Mouse (Mus musculus) embryo, embryonic 10 days (tissue): ENCODE results near the gene Nacc2.

ENCODE experiments used
- DNase-seq: peaks from one replicate; pipeline ENCODE4 v3.0.0-alpha.2; 2015; ENCODE audit warnings: low spot score

Nacc2 gene

DNA sequence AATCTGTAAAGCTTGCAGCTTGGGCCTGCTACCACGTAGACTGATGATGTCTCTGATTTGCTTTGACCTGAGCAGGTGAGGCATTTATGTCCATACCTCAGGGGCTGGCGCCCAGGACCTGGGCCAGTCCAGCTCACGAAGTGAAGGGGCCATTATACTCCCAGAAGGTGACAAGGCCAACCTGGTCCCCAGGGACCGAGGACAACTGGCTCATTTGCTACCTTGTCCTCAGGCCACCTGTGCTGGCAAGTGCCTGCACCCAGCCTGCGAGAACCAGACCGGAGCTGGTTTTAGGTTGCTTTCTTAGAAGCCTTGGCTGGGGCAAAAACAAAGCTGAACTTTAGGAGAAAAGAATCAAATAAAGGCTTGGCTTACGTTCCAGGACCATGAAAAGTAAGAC is 29.1 kb downstream of the Nacc2 start:
- DNase-seq = no peak

DNA sequence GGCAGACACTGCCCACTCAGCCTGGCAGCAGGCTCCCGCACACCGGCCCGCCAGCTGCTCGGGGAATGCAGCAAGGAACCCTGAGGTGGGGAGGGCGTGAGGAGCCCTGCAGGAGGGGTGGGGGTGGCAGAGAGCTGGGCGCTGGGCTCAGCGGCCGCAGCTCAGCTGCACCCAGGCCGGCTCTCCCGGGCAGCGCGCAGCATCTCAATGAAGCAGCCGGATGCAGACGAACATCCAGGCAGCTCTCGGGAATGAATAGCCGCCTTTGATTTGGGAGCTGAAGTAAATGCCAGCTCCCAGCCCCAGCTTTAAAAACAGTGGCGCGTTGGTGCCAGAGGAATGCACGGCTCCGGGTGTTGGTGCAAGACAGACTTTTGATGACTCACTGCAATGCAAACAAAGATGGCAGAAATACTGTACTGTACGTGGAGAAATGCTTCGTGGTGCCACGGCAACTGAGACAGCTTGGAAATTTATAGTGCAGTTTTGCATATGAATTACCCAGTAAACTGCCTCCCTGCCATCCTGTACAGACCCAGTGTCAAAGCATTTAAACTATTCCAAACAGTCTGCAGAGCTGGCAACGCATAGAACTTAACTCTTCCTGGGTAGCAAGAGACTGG is 31.1 kb downstream of the Nacc2 start:
- DNase-seq = peak; percentile 62

DNA sequence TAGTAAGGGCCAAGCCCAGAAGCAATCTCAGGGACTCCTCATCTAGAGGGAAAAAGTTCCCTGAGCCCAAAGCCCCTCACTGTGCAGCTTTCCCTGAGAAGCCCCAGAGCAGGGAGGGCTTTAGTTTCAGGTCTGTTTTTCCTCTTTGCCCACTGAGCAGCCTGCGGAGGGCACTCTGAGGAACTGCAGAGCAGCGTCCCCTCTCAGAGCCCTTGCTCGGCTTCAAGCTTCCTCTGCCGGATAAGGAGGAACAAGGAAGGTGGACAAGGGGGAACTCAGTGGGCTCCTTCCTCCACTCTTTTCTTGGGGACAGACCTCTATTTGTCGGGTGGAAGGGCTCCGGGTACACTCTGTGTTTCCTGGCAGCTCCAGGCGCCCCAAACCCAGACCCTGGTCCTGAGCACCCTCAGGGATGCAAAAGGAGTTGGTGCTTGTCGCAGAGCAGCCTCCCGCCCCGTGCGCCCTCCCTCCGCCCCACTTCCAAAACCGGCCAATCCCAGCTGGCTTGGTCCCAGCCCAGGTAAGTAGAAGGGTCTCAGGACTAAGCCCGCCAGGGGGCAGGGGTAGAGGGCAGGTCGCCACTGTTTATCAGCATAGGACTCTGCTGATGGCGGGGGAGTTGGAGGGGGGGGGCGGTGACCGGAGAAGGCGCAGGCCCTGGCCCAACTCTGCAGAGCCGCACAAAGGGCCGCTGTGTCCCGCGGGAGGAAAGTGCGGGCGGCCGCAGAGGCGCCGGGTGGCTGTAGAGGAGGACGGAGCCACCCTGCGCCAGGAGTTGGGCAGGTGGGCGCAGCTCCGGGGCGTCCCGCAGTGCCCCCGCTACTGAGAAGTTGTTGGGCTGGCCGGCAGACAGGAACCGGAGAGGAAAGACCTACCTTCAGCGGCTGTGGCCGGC is 31.9 kb downstream of the Nacc2 start:
- DNase-seq = peak; percentile 71

DNA sequence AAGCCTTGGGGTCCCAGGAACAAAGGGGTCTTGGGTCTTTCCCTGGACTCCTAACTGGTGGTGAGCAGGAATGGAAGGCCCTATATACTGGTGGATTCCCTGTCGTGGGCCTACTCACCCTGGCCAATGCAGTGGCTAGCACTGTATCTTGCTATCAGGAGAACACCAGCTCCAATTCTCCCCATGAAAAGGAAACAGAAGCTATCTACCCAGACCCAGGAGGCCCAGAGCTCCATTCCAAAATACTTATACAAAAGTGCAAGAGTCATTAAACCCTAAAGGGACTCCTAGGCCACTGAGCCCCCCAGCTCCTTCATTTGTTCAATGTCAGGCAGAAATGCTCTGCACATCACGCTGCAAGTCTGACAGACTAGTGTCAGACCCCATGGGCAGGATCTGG is 34.0 kb downstream of the Nacc2 start:
- DNase-seq = no peak

DNA sequence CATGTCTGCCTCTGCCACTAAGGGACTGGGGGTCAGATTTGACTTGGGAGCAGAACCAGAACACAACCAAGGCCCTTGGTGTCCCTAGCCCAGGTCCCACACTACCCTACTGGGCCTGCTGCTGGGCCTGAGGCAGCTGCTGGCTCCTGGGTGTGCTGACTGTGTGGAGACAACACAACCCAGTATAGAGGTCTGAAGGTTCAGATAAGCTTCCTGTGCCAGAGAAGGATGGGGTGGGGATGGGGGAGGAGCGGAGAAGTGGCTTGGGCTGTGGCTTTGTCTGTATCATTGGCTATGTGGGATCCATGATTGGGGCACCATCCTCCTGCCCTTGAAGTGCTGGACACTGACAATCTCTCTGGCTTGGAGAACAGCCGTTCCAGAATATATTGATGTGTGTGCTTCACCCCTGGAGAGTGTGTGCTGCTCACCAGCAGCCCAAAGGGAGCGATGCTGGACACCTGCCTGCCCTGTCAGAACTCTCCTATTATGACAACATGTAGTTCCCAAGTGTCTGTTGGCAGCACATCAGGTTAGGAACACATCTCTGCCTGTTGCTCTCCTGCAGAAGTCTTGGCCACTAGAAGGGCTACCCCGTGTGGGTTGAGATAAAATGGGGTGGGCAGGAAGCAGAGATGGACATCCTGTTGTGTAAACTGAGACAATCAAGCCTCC is 36.0 kb downstream of the Nacc2 start:
- DNase-seq = no peak

DNA sequence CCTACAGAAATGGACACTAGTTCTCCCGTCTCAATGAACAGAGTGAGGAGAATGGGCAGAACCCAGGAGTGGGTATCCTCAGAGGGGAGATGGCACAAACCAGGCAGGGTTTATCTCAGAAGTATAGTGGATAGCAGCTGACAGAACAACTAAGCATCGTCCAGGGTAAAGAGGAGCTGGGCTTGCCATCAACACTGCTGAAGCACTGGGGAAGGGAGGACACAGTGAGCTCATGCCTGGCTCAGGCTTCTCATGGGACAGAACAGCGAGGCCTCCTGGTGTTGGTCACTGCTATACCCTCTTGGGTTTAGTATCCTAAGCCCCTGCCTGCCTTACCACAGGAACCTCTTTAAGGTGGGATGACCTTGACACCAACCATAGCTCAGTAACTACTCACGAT is 36.5 kb downstream of the Nacc2 start:
- DNase-seq = no peak

DNA sequence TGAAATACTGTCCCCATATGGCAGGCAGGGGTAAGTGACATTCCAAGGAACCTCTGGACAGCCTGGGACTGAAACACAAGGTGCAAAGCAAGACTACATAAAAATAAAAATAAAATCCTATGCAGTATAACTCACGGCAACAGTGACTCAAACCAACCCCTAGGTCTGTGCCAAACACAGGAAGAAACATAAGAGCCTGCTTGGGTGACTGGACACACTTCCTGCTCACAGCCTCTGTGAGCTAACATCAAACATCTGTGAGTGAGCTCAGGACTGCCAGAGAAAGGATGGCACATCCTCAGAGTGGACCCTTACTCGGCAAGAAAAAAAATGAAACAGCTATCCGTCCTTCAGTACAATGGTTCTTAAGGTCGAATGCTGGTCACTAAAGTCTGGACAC is 40.1 kb downstream of the Nacc2 start:
- DNase-seq = no peak

DNA sequence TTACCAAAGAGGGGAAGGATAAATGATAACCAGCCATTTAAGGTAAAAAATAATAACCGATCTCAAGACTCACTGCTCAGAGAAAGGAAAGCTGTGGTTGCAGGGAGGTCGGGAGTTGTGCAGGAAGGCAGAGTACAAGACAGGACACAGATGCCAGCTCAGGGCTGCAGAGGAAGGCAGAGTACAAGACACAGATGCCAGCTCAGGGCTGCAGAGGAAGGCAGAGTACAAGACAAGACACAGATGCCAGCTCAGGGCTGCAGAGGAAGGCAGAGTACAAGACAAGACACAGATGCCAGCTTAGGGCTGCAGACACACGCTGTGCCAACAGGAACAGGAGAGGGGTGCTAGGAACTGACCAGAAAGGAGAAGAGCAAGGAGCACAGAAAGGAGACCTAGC is 42.2 kb downstream of the Nacc2 start:
- no peak for DNase-seq

DNA sequence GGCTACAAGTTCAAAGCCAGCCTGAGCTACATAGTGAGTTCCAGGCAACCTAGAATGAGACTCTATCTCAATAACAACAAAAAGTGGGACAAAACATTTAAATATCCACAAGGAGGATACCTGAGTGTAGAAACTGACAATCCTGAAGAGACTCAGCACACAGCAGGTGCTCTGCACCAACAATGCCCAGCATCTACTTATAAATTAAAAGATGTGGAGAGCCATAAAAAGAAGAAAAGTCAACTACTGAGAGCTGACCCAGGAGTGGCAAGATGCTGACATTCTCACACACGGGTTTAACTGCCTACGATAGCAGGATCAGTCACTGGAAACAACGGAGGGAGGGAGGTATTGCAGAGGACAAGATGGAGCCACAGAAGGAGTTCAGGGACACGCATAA is 43.6 kb downstream of the Nacc2 start:
- no peak for DNase-seq

DNA sequence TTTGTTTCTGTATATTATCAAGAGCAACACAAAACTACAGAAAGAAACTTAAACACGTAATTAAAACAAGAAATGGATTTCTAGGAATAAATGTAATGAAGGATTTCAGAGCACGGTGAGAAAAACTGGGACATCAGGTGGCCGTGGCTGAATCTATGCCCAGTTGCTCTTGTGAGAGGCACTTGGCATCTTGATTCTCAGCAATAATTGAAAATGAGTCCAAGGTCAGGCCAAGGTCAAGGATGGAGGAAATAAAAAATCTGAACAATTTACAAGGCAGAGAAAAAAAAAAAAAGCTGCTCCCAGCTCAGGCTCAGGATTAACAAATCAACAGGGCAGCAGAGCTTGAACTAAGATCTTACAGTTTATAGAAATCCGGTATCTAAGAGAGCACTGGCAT is 46.0 kb downstream of the Nacc2 start:
- DNase-seq = no peak

DNA sequence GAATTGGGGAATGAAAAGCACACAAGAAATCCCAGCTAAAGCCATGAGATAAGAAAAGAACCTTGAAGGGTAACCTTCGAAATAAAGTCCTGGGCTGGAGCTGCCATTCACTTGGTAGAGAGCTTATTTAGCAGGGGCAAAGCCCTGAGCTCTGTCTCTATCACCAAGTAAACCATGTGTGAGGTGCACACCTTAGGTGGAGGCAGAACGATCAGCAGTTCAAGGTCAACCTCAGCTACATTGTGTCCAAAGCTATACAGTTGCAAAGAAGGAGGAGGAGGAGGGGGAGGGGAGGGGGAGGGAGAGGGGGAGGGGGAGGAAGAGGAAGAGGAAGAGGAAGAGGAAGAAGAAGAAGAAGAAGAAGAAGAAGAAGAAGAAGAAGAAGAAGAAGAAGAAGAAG is 46.9 kb downstream of the Nacc2 start:
- no peak for DNase-seq

DNA sequence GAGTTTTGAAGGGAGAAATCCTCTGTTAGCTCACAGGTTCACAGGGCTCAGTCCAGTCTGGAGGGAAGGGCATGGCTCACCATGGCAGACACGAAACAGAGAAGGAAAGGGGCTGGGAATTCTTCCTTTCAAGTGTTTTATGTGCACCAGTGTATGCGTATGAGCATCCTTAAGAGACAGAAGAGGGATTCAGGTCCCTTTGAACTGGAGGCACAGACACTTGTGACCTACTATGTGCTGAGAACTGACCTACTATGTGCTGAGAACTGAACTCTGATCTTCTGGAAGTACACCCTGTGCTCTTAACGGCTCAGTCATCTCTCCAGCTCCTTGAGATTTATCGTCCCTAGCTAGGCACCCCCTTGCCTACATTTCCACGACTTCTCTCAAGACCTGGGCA is 48.5 kb downstream of the Nacc2 start:
- no peak for DNase-seq

DNA sequence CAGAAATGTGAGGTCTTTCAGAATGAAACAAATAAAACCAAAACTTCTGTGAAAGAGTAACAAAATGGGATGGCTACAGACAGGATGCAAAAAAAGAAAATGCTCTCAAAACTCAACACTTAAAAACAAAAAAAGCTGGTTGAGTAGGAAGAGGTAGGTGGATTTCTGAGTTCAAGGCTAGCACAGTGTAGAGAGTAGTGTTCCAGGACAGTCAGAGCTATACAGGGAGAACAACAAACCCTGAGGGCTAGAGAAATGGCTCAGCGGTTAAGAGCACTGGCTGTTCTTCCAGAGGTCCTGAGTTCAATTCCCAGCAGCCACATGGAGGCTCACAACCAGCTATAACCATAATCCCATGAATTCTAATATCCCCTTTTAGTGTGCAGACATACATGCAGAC is 54.4 kb downstream of the Nacc2 start:
- no peak for DNase-seq

DNA sequence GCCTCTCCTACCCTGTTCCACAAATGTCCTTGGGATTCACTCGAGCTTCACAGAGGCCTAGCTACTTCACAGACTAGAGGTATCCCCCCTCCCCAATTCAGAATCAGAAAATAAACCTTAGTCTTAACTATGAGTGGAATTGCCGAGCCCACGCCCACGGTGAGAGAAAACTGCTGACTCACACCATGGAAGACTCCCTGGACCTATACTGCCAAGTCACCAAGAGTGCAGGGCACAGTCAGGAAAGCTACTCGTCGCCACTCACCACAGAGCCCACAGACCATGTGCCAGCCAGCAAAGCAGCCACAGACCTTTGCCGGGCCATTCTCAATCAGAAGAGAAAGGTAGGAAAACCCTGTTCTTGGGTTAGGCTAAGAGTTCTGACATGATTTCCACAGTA is 54.8 kb downstream of the Nacc2 start:
- DNase-seq = no peak

DNA sequence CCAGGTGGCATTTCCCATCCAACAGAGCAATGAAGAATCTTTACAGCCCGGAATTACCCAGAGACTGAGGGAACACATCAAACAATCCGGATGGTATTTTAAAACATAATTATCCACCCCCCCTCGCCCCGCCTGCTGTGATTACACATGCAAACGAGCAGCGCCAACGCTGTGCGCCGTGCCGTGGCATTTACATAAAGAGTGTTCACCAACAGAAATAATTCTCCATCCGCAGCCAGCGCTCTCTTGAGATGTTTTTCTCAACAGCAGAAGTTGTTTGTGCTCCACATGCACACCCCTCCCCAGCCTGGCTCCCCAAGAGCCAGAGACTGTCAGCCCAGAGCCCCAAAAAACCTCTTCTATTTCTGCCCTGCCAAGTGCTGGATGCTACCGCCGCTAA is 56.5 kb downstream of the Nacc2 start:
- no peak for DNase-seq

DNA sequence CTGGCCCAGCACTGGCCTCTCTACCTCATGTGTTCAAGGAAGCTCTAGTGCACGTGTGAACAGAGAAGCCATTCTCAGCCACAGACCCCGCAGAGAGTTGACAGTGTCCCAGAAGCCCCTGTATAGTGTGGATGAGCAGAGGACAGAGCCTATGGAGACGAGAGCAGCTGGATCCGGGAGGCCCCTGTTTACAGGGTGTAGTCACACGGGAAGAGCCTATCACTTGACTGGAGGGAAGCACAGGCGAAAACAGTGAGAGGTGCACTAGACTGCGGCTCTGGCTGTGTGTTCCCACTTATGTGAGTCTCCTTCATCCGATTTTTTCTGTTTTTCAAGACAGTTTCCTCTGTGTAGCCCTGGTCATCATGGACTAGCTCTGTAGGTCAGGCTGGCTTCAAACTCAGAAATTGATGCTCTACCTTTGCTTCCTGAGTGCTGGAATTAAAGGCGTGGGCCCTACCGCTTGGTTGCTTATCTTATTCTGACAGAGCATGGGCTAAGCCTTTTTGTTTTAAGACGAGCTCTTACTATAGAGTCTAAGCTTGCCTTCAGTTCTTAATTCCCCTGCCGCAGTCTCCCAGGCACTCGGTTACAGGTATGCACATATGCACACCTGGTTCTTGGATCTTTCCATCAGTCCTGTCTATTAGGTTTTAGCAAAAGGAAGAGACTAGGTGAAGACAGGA is 60.1 kb downstream of the Nacc2 start:
- DNase-seq = no peak

DNA sequence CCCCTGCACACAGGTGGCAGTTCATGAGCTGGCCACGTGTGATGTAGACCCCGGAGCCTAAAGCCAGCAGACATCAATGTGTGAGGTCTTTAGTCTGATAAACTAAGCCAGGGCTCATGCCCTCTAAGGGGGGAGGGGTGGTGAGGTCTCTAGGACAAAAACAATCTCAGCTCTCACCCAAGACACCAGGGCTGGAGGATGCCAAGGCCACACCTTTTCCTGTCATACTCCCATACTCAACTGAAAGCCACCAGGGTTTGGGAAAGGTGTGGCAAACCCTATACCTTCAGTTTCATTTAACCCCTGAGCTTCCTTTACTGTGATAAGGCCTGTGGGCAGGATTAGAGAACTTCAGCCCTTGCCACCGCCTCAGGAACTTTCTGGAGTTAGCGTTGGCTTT is 60.8 kb downstream of the Nacc2 start:
- no peak for DNase-seq

DNA sequence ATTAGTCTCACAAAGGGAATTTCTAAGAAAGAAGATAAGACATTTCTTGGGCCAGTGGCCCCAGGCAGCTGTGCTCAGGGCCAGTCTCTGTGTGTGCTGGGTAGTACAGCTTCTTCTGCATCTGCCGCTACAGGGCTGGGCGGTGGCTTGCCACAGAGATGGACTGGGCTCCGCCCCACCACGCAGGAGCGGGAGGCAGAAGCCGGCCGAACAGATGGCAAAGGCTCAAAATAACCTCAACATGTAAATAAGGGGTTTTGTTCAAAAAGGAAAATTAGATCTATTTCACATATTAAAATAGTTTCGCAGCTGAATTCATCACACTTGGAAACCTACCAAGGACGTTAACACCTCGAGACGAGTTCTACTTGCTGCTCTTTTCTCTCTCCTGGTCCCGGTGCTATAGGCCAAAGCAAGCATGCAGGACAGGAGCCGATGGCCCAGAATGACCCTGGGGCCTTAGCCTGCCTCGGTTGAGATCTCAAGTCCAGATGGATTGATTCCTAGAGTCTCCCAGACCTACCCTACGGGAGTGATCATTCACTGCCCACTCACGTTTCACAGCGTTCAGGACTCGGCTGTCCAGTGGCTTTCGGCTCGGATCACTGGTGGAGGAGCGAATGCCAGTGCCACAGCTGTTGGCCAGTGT is 61.9 kb downstream of the Nacc2 start:
- no peak for DNase-seq

DNA sequence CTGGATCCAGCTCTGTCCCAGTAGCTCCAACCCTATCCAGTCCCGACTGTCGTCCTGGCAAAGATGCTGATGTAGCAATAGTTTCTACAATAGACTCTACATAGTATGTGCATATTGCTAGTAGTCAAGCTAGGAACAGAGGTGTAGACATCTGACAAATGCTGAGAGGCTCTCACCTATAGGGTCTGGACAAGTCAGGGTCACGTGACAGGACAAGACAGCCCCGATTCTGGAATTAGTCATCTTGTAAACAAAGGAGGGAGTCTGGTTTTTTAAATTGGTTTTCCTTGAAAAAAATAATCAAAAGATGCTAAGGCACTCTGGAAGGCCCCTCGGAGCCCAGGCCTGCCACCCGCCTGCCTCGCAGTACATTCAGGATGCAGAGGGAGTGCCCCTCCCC is 66.0 kb downstream of the Nacc2 start:
- DNase-seq = no peak

DNA sequence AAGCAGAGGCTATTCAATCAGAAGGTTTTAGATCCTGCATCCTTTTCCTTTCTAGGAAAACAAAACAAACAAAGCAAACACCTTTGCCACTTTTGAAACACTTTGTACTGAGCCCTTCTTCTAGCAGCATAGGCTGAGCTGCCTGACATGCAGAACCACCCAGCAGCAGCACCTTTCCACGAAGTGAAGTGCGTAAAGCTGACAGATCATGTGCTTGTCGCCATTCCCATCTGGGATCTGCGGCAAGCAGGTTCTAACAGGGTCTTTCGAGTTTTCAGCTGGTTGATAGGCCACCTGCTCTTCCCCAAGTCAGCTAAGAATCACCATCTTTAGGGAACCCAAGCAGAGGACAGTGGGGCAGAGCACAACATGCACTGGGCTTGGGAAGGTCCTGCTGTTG is 66.8 kb downstream of the Nacc2 start:
- no peak for DNase-seq

DNA sequence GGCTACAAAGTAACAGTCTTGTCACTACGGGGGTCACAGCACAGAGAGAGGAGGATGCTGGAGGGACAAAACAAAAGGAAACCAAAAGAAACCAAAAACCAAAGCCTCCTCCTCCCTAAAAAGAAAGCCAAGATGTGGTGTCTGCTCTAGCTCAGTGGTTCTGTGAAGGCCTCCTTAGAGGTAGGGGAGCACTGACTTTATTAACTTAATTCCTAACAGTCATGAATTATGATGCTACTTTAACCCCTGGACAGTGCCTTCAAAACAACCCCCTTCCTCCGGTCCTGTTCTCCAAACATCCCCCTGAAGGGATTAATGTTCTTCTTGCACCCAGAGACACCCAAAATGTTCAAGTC is 67.3 kb downstream of the Nacc2 start:
- DNase-seq = no peak

DNA sequence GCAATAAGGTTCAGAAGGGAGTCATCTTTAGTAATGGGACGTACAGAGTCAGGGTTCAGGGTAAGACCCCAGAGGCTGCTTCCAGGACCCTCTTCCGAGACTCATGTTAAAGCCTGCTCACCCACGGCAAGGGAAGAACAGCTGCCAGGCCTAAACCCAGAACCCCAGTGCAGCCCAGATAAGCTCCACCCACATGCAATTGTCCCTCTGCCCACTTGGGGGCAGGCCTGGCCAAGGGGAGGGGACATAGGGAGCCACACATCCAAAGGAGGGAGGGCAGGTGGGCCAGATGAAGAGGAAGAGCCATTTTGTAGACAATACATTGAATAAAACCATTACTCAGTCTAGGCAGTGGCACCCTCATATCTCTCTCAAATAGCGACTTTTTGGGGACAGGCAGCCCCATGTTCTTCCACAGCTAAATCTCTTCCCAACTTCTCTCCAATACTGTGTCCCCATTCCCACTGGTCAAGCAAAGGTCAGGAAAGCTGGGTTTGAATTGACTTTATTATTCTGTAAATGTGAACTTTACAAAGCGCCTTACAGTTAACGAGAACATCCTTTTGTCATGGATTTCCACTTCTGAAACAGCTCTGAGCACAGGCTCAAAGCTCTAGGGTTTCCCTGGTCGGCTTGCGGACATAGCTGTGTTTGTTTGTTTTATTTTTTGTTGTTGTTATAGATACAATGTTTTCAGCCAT is 67.8 kb downstream of the Nacc2 start:
- DNase-seq = peak; percentile 90
